Mouse (Mus musculus) retina, postnatal 1 day (tissue): ENCODE results near the gene Zfp934.
"Not testable (repeated sequence)": the region's sequence is repeated elsewhere in the genome, so short reads cannot be mapped to it uniquely, and the experiment has no call there.

Experiments
- DNase-seq: peaks from one replicate; pipeline ENCODE4 v3.0.0-alpha.2; 2012

Zfp934 gene

DNA sequence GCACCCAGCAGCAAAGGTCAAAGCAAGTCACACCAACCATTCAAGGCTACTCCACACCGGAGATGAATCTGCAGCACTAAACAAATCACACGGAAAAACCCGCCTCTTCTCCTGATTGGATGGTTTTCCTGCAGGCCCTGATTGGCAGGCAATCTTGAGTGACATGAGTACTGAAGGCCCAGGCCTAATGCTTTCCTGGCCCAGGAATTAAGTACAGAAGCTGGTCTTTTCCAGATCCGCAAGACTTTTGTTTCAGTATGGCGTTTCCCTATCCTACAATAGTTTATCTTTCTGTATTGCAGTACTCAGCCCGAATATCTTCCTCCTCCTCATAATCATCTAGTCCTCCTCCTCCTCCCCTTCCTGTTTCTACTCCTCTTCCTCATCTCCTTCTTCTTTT lies at the start of gene Zfp934:
Zfp934 (minus strand) TSS at position 101 of the 400 bp plus-strand sequence.
- DNase-seq: not testable (repeated sequence)

DNA sequence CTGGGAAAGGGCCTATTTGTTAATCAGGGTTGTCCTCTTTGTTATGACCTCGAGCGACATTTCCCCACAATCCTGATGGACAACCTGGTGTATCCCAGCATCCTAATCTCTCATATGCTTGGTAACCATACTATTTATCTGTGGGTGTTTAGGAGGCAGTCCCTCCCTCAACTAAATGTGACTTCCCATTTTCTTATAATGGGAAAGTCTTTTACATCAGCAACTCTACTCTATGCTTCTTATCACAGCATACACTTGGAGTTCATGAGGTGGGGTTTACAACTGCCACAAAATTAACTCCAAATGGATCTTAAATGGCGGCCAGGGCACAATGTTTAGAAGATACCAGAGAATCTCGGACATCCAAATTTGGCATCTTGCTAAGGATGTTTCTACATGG lies 46.5 kb upstream of the Zfp934 start:
- DNase-seq: not testable (repeated sequence)

DNA sequence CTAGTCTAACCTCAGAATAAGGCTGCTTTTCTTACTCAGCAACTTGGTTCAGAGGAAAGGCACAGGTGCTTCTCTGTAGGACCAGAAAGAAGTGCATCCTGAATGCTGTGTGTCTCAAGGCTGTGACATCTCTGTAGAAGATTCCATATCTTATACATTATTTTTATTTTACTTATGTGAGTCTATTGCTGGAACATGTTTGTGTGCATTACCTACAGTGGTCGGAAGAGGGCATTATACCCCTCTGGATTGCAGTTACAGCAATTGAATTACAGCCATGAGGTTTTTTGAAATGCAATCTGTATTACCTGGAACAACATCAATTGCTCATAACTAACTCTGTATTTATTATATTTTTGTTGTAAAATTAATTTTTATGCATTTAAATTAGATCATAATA lies 9.3 kb downstream of the Zfp934 start:
- not testable (repeated sequence) for DNase-seq

DNA sequence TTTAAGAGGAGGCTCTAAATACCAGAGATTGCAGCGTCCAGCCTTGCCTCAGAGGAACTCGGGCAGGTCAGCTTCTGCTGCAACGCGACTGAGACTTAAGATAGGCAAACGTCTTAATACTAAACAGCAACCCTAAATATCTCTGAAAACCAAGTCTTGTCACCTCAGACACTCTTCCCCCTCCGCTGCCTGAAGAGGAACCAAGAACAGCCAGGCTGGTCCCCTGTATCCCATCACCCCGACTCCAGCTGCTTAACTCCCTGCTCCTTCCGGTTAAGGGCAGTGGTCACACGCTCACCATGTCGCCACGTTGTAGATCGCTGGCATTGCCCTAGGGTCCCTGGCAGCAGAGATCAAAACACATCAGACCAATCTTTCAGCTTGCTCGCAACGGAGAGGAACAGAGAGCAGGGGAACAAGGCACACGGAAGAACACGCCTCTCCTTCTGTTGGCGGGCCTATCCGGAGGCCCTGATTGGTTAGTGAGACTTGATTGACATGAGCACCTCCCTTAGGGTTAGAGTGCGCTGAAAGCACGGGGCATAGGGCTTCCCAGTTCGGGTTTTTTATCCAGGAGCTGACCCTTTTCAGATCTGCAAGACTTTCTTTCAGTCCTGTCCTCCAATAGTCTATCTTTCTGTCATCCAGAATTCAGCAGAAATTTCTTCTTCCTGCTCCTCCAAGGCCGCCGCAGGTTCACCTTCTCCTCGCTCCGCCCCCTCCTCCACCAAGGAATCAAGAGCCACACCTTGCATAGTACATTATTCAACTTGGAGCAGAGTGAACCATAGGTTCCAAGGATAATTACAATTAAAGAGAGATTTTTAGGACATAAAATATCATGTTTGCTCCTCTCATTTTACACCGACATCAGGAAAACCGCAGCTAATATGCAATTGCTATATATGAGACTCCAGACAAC lies 12.5 kb downstream of the Zfp934 start, which contains the start of gene Zfp935:
Zfp935 (minus strand) TSS at position 323 of the 922 bp plus-strand sequence.
- DNase-seq: peak; percentile 30

DNA sequence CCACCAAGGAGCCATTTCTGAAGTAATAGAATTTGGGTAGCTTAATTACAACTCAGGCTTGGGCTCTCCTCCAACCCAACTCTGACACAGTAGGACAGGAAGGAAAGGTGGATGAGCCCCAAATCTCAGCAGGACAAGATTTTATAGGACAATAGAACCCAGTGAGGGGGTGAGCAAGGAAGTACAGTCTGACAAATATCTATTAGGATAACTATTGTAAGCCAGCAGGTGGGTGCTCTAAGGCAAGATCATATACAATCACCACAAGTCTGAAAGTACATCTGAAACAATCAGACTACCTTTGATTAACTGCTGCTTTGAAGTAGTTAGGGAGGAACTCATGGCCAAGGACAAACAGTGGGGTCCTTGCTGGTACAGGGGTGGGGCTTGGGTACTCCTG lies 40.9 kb downstream of the Zfp934 start:
- not testable (repeated sequence) for DNase-seq

DNA sequence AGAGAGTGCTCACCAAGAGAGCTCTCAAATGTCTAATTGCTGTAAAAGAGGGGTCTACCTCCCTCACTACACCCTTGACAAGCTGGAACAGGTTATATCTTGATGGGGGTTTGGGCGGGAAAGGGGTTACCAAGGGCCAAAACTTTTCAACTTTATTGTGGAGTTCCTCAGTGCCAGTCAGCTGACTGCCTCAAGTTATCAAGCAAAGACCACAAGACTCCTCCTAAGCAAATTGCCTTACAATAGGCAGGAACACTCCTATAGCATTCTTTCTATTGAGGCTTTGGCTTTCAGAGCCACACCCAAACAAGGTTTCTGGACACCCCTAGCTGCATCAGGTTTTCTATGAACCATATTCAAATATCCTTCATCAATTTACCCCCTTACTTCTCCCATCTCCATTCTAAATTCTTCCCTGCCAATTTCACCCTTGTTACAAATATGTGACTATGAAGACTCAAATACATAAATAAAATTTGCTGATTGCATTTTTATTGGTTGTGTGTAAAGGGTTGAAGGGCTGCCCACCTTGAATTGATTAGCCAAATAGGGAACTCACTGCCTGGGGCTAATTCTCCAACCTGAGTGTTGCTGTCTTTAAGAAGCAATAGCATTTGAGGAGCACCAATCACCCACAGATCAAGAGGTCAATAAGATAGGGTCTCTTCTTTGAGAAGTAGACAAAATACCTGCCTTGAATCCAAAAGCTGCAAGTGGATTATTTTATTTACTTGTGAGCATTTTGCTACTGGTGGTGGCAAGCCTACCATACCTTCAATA lies 60.2 kb downstream of the Zfp934 start:
- DNase-seq: not testable (repeated sequence)

DNA sequence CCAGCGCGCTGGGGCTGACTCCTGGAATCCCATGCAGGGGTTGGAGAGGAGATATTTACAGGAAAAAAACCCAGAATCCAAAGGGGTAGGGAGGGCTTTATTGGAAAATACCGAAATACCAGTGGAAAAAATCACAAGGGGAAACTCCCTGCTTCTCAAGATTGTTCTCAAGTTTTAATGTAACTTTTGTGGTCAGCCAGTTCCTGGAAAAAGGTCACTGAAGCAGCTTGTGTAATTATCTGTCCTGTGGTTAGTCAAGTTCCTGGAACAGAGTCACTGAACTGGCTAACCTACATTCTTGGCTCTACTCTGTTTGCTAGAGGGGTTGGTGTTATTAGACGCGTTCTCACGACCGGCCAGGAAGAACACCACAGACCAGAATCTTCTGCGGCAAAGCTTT lies 98.3 kb downstream of the Zfp934 start:
- not testable (repeated sequence) for DNase-seq

DNA sequence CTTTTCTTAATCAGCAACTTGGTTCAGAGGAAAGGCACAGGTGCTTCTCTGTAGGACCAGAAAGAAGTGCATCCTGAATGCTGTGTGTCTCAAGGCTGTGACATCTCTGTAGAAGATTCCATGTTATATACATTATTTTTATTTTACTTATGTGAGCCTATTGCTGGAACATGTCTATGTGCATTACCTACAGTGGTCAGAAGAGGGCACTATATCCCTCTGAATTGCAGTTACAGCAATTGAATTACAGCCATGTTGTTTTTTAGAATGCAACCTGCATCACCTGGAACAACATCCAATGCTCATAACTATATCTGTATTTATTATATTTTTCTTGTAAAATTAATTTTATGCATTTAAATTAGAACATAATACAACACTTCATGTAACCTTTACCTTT lies 101.1 kb downstream of the Zfp934 start:
- DNase-seq: peak; percentile 64

DNA sequence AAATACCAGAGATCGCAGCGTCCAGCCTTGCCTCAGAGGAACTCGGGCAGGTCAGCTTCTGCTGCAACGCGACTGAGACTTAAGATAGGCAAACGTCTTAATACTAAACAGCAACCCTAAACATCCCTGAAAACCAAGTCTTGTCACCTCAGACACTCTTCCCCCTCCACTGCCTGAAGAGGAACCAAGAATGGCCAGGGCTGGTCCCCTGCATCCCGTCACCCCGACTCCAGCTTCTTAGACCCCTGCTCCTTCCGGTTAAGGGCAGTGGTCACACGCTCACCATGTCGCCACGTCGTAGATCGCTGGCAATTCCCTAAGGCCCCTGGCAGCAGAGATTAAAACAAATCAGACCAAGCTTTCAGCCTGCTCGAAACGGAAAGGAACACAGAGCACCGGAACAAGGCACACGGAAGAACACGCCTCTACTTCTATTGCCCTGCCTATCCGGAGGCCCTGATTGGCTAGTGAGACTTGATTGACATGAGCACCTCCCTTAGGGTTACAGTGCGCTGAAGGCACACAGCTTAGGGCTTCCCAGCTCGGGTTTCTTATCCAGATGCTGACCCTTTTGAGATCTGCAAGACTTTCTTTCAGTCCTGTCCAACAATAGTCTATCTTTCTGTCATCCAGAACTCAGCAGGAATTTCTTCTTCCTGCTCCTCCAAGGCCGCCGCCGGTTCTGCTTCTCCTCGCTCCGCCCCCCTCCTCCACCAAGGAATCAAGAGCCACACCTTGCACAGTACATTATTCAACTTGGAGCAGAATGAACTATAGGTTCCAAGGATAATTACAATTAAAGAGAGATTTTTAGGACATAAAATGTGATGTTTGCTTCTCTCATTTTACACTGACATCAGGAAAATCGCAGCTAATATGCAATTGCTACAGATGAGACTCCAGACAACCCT lies 104.3 kb downstream of the Zfp934 start, which contains the start of gene Gm49359:
Gm49359 (minus strand) TSS at position 409 of the 911 bp plus-strand sequence.
- DNase-seq: peak; percentile 96
